Mouse (Mus musculus): ENCODE results near the gene Ensa. TPM values are rescaled to one million over a fixed set of nuclear protein-coding genes. Genes with fewer than 3 reads are reported as not detected.

Gene Ensa
- polyA plus RNA-seq, 1 experiment, result 88.8 TPM

DNA sequence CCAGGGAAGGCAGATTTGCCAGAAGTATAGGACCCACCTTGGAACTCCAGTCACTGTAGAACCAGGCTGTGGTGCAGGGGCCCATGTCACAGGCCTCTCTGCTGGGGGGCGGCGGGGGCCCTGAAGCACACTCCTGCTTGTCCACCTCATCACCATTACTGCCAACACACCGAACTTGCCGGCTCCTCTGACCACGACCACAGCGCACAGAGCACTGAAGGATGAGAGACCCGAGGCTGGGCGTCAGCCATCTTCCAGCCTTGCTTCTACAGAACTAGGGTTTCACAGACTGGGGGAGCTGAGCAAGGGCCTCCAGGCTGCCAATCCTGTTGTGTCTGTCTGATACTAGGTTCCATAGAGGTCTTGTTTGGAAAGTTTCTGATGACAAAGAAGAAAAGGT lies 54.8 kb downstream of the Ensa start:
- no peak overlapping the region for H3K27ac ChIP-seq (ENCODE audit: insufficient read depth, low read length)
- no peak overlapping the region for H3K4me3 ChIP-seq (replicated peaks; ENCODE audit: insufficient read depth, low read depth, low read length)
- TF ChIP-seq POLR2A (IDR thresholded peaks at IDR 0.05; ENCODE audit: borderline replicate concordance, insufficient read depth, low read length) (no peak), CTCF (IDR thresholded peaks at IDR 0.05; ENCODE audit: borderline replicate concordance, insufficient read depth, low read depth, low read length) (no peak)
- peaks cover 4% of the 10 kb centered on the region; the same call in 1 of the 2 replicates for H3K4me1 ChIP-seq (ENCODE audit: control insufficient read depth, insufficient read depth, low read length)
- DNase-seq, result no peak
- no peaks in the 10 kb centered on the region for H3K27me3 ChIP-seq (ENCODE audit: control insufficient read depth, insufficient read depth, low read length)
- WGBS, result 93% methylated on average over 8 of the region's 8 CpGs

DNA sequence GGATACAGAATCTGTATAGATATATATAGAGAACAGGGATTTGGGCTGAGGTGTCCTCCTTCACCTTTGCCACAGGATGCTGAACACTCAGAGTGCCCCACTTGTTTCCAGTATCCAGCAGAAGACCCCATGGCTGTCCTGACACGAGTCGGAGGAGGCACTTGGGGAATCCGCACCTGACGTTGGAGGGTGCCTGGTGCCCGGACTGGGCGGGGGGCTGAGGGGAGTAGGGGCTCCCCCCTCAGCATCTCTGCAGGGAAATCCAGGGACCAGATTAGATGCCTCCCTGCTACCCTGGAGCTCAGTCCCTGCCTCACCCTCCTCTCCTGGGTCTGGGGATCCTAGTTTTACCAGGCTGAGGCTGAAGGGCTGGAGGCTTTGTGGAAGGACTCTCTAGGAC lies 55.9 kb downstream of the Ensa start:
- no peak for TF ChIP-seq CTCF (IDR thresholded peaks at IDR 0.05; ENCODE audit: borderline replicate concordance, insufficient read depth, low read depth, low read length)
- 85% methylated on average over 6 of the region's 6 CpGs for WGBS
- no peak overlapping the region for H3K4me3 ChIP-seq (replicated peaks; ENCODE audit: insufficient read depth, low read depth, low read length)
- H3K27me3 ChIP-seq (ENCODE audit: control insufficient read depth, insufficient read depth, low read length), result no peaks in the 10 kb centered on the region
- no peak for DNase-seq
- H3K27ac ChIP-seq (ENCODE audit: insufficient read depth, low read length), result no peak overlapping the region
- H3K4me1 ChIP-seq (ENCODE audit: control insufficient read depth, insufficient read depth, low read length), result peaks cover under 1% of the 10 kb centered on the region; the same call in 1 of the 2 replicates

DNA sequence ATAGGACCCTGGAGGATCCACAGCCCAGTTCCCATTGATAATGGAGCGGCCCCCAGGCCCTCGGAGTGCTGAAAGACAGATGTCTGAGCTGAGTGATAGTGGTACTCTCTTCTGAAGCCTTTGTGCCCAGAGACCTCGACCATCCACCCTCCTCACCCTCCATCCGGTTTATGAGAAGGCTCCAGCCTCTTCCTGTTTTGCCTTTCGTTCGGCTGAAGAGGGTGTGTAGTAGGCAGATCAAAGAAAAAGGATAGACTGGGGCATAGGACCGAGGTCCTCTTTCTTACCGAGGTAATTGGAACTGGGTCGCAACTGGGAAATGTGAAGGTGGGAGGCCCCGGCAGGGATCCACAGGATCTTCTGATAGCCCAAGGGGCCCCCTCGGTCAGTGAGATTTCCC lies 56.6 kb downstream of the Ensa start:
- Histone ChIP-seq H3K27ac (ENCODE audit: insufficient read depth, low read length) (no peak overlapping the region), H3K4me3 (replicated peaks; ENCODE audit: insufficient read depth, low read depth, low read length) (no peak overlapping the region), H3K4me1 (ENCODE audit: control insufficient read depth, insufficient read depth, low read length) (no peaks in the 10 kb centered on the region), H3K27me3 (ENCODE audit: control insufficient read depth, insufficient read depth, low read length) (no peaks in the 10 kb centered on the region)
- WGBS, result 74% methylated on average over 11 of the region's 11 CpGs
- TF ChIP-seq CTCF (IDR thresholded peaks at IDR 0.05; ENCODE audit: borderline replicate concordance, insufficient read depth, low read depth, low read length) (no peak), POLR2A (IDR thresholded peaks at IDR 0.05; ENCODE audit: borderline replicate concordance, insufficient read depth, low read length) (no peak)
- no peak for DNase-seq

Other genes starting within 250 kb of the Ensa start
- gene 4930558C23Rik, start 222.2 kb upstream of the Ensa start, polyA plus RNA-seq (2012; rRNA removed), result not detected in 2 replicates
- 56.3 and 61.5 TPM in 2 replicates for gene Arnt, start 190.6 kb upstream of the Ensa start, polyA plus RNA-seq (2012; rRNA removed)
- 4.0 and 4.4 TPM in 2 replicates for gene Ctsk, start 125.7 kb upstream of the Ensa start, polyA plus RNA-seq (2012; rRNA removed)
- 39.2 and 43.0 TPM in 2 replicates for gene Ctss, start 98.2 kb upstream of the Ensa start, polyA plus RNA-seq (2012; rRNA removed)
- not detected in 2 replicates for gene Hormad1, start 65.3 kb upstream of the Ensa start, polyA plus RNA-seq (2012; rRNA removed)
- gene Golph3l, start 36.1 kb upstream of the Ensa start, polyA plus RNA-seq (2012; rRNA removed), result 22.7 and 24.1 TPM in 2 replicates
- gene Mcl1, start 33.8 kb downstream of the Ensa start, polyA plus RNA-seq (2012; rRNA removed), result 43.6 and 45.4 TPM in 2 replicates
- 13.5 and 15.9 TPM in 2 replicates for gene Adamtsl4, start 62.9 kb downstream of the Ensa start, polyA plus RNA-seq (2012; rRNA removed)
- 14.3 and 14.7 TPM in 2 replicates for gene Ecm1, start 114.6 kb downstream of the Ensa start, polyA plus RNA-seq (2012; rRNA removed)
- 41.3 and 43.3 TPM in 2 replicates for gene Tars2, start 135.2 kb downstream of the Ensa start, polyA plus RNA-seq (2012; rRNA removed)
- 27.4 and 30.3 TPM in 2 replicates for gene Rprd2, start 193.9 kb downstream of the Ensa start, polyA plus RNA-seq (2012; rRNA removed)
- gene Prpf3, start 230.9 kb downstream of the Ensa start, polyA plus RNA-seq (2012; rRNA removed), result 39.6 and 41.6 TPM in 2 replicates
- gene Mrps21, start 246.5 kb downstream of the Ensa start, polyA plus RNA-seq (2012; rRNA removed), result 265 and 281 TPM in 2 replicates